Mouse (Mus musculus): ENCODE measurements at regions not wholly inside any gene's neighbourhood (a gene's known extent, or its start where the extent isn't known, plus 50 kb on each side); places are given as distances from the start of the nearest gene placed in this dataset.

- TF ChIP-seq POLR2A (IDR thresholded peaks at IDR 0.05; ENCODE audit: low read depth, low read length): no peak
- TF ChIP-seq CTCF (IDR thresholded peaks at IDR 0.05; ENCODE audit: extremely low read depth, insufficient read length, insufficient replicate concordance, low read depth, low read length): no peak
Observed at GRCm38 (mm10) chr2:117958737-117959136, 152.9 kb upstream of the Thbs1 start.

Measured in small intestine, adult 2 months (tissue).